Mouse (Mus musculus) forebrain, embryonic 14.5 days (tissue): ENCODE data around the gene Smn1. TPM values are rescaled to one million over a fixed set of nuclear protein-coding genes. Genes with fewer than 3 reads are reported as not detected.
A peak's percentile ranks its signal among the peaks of the same experiment; 100 is the strongest.

Source experiments
- ATAC-seq: fragments of 200-750 bp; cut with Nextera tagmentation; 2 replicates; pipeline ENCODE4 v1.8.0; 2017; ENCODE audit warnings: mild to moderate bottlenecking, moderate library complexity
- DNase-seq: peaks from one replicate; pipeline ENCODE4 v3.0.0-alpha.2; 2015; ENCODE audit warnings: low spot score
- H3K27ac ChIP-seq: fragments of 300-500 bp; sonication (generic); 2 replicates; pipeline ENCODE4 v1.5.1; 2014; ENCODE audit warnings: low read depth, mild to moderate bottlenecking, control low read depth, low read length, moderate library complexity
- H3K27me3 ChIP-seq: fragments of 300-500 bp; sonication (generic); replicated peaks from 2 replicates; pipeline ENCODE4 v1.6.1; 2014; ENCODE audit warnings: low read length, control low read depth, mixed read lengths; ENCODE audit not compliant: control insufficient read depth, insufficient read depth
- H3K36me3 ChIP-seq: fragments of 300-500 bp; sonication (generic); 2 replicates; pipeline ENCODE4 v1.6.1; 2014; ENCODE audit warnings: low read length, control low read depth; ENCODE audit not compliant: control insufficient read depth, insufficient read depth
- H3K4me1 ChIP-seq: fragments of 300-500 bp; sonication (generic); 2 replicates; pipeline ENCODE4 v1.6.1; 2014; ENCODE audit warnings: antibody characterized with exemption, low read length, control low read depth; ENCODE audit not compliant: control insufficient read depth, insufficient read depth
- H3K4me2 ChIP-seq: fragments of 300-500 bp; sonication (generic); 2 replicates; pipeline ENCODE4 v1.6.1; 2014; ENCODE audit warnings: mild to moderate bottlenecking, control low read depth, low read length
- H3K4me3 ChIP-seq: fragments of 300-500 bp; sonication (generic); 2 replicates; pipeline ENCODE4 v1.5.1; 2014; ENCODE audit warnings: low read depth, low read length, control low read depth
- H3K9ac ChIP-seq: fragments of 300-500 bp; sonication (generic); 2 replicates; pipeline ENCODE4 v1.6.1; 2014; ENCODE audit warnings: mild to moderate bottlenecking, low read length, control low read depth, moderate library complexity
- H3K9me3 ChIP-seq: fragments of 300-500 bp; sonication (generic); replicated peaks from 2 replicates; pipeline ENCODE4 v1.6.1; 2016; ENCODE audit warnings: low read length, control low read depth, mixed read lengths; ENCODE audit not compliant: control insufficient read depth
- WGBS: fragments of 180-500 bp; shearing (Covaris S2); extraction: QIAGEN DNeasy Blood & Tissue Kit; methylation state at CpG from one replicate; pipeline ENCODE4 v1.1.7; 2014; 5-methylcytosine and 5-hydroxymethylcytosine counted together
- polyA plus RNA-seq: library from polyadenylated mRNA; unstranded; fragments of >200 nt; fragmentation: Nextera tagmentation; extraction: Ambion mirVana; gene quantifications from 2 replicates; pipeline ENCODE4 v1.2.1, GENCODE M21; 2014

The Smn1 gene
- polyA plus RNA-seq, result 57.0 and 61.0 TPM in 2 replicates

- Histone ChIP-seq H3K36me3 (peaks cover 28% of the 10 kb centered on the region), H3K9ac (peak within 1 kb of the TSS; percentile 90), H3K27me3 (no peaks in the 10 kb centered on the region), H3K27ac (peak within 1 kb of the TSS; percentile 36; the same call in 1 of the 2 replicates), H3K4me1 (peaks cover 7% of the 10 kb centered on the region), H3K4me3 (peak within 1 kb of the TSS; percentile 93), H3K4me2 (peak within 1 kb of the TSS; percentile 95), H3K9me3 (no peaks in the 10 kb centered on the region)
- DNase-seq (peak; percentile 96), ATAC-seq (peak; percentile 98)
- 5% methylated on average over 42 of the region's 42 CpGs for WGBS
Measured at GRCm38 (mm10) chr13:100124423-100125257, at the start of gene Smn1. Gene Smn1 (plus strand): TSS chr13:100124852.

DNA sequence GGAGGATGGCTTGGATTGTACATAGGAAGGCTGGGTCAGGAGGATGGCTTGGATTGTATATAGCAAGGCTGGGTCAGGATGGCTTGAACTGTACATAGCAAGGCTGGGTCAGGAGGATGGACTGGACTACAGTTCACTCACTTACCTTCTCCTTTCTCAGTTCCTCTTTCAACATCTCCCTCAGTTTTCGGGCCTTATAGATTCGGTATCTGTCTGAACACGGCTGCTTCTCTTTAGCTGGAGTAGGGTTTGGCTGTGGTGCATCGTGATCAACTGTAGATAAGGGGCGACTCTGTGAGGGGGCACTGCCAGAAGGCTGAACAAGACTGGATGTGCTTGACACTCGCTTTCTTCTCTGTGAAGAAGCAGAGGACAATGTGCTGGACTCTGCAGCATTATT, 25.8 kb upstream of the Smn1 start:
- no peak overlapping the region for H3K27ac ChIP-seq
- no peaks in the 10 kb centered on the region for H3K9me3 ChIP-seq
- no peak overlapping the region for H3K9ac ChIP-seq
- no peaks in the 10 kb centered on the region for H3K27me3 ChIP-seq
- H3K4me1 ChIP-seq, result peaks cover 12% of the 10 kb centered on the region
- H3K4me3 ChIP-seq, result no peak overlapping the region
- DNase-seq (no peak), ATAC-seq (no peak)
- 92% methylated on average over 6 of the region's 6 CpGs for WGBS
- no peak overlapping the region for H3K4me2 ChIP-seq
- H3K36me3 ChIP-seq, result peaks cover 43% of the 10 kb centered on the region

- no peak for DNase-seq
- WGBS, result 7% methylated on average over 15 of the region's 15 CpGs
Measured at GRCm38 (mm10) chr13:100103052-100103658, 21.5 kb upstream of the Smn1 start.

GRCm38 (mm10) chr13:100103748-100104254, 20.9 kb upstream of the Smn1 start, which contains the start of gene Bdp1:
Gene Bdp1 (minus strand): TSS chr13:100104070.
- ATAC-seq, result peak; percentile 80
- Histone ChIP-seq H3K4me3 (peak within 1 kb of the TSS; percentile 98), H3K9ac (peak within 1 kb of the TSS; percentile 89), H3K27ac (peak within 1 kb of the TSS; percentile 60), H3K9me3 (no peaks in the 10 kb centered on the region), H3K4me1 (peaks cover 16% of the 10 kb centered on the region), H3K36me3 (peaks cover 3% of the 10 kb centered on the region; the same call in 1 of the 2 replicates), H3K4me2 (peak within 1 kb of the TSS; percentile 76), H3K27me3 (0 out of 2 replicates have a peak, but pooled peaks cover 3% of the 10 kb centered on the region)
- WGBS, result under 1% methylated on average over 44 of the region's 44 CpGs
- peak; percentile 94 for DNase-seq

More at GRCm38 (mm10) chr13:100103052-100103658, 21.5 kb upstream of the Smn1 start:
- H3K27ac ChIP-seq, result peak overlapping the region; percentile 60; the same call in 1 of the 2 replicates
- H3K4me3 ChIP-seq, result peak overlapping the region; percentile 98
- H3K9me3 ChIP-seq, result no peaks in the 10 kb centered on the region
- peak overlapping the region; percentile 76 for H3K4me2 ChIP-seq
- peaks cover 8% of the 10 kb centered on the region; the same call in 1 of the 2 replicates for H3K36me3 ChIP-seq
- no peak for ATAC-seq
- H3K4me1 ChIP-seq, result peaks cover 12% of the 10 kb centered on the region
- peak overlapping the region; percentile 89 for H3K9ac ChIP-seq
- H3K27me3 ChIP-seq, result 0 out of 2 replicates have a peak, but pooled peaks cover 3% of the 10 kb centered on the region

GRCm38 (mm10) chr13:100107652-100108472, 16.8 kb upstream of the Smn1 start, which contains the start of gene Serf1:
Gene Serf1 (plus strand): TSS chr13:100108012.
- no peaks in the 10 kb centered on the region for H3K9me3 ChIP-seq
- H3K4me3 ChIP-seq, result peak within 1 kb of the TSS; percentile 78
- peak; percentile 81 for ATAC-seq
- 0 out of 2 replicates have a peak, but pooled peaks cover 3% of the 10 kb centered on the region for H3K27me3 ChIP-seq
- DNase-seq, result peak; percentile 87
- peak within 1 kb of the TSS; percentile 83 for H3K4me2 ChIP-seq
- H3K27ac ChIP-seq, result peak within 1 kb of the TSS; percentile 71
- under 1% methylated on average over 76 of the region's 76 CpGs for WGBS
- H3K4me1 ChIP-seq, result peaks cover 12% of the 10 kb centered on the region
- peak within 1 kb of the TSS; percentile 78 for H3K9ac ChIP-seq
- 0 out of 2 replicates have a peak, but pooled peaks cover 8% of the 10 kb centered on the region for H3K36me3 ChIP-seq

DNA sequence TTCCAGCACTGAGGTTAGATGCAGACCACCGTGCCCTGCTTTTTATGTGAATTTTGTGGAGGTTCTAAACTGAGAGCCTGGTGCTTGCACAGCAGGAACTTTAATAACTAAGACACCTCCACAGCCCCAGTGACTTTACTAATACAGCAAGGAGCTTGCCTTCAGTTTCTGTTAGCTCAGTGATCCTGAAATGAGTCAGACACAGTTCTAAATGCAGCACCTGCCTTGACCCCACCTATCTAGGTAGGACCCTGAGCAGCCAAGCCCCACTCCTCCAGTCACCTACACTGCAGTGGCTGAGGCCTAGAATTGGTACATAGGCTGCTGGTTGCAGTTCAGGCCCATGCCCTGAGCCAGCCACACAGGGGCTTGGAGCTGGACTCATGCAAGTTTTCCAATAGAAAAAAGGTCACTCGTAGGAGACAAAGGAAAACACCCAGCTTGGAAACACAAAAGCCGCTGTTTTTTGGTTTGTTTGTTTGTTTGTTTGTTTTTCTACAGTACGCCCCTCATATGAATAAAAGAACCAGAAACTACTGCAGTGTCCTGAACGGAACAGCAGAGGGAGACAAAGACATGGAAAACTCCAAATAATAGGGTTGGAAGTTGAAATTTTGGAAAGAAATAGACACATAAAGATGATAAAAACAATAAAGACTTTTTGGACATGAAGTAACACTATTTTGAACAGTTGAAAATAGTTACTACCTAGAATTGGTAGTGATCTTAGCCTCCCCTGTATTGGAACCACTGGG, 12.3 kb upstream of the Smn1 start:
- 44% methylated on average over 5 of the region's 5 CpGs for WGBS
- Histone ChIP-seq H3K4me1 (peaks cover 9% of the 10 kb centered on the region; the same call in 1 of the 2 replicates), H3K9me3 (no peaks in the 10 kb centered on the region), H3K27me3 (no peaks in the 10 kb centered on the region), H3K27ac (no peak overlapping the region), H3K4me2 (no peak overlapping the region), H3K9ac (no peak overlapping the region), H3K4me3 (no peak overlapping the region), H3K36me3 (peaks cover 34% of the 10 kb centered on the region)
- peak; percentile 57 for DNase-seq
- no peak for ATAC-seq

DNA sequence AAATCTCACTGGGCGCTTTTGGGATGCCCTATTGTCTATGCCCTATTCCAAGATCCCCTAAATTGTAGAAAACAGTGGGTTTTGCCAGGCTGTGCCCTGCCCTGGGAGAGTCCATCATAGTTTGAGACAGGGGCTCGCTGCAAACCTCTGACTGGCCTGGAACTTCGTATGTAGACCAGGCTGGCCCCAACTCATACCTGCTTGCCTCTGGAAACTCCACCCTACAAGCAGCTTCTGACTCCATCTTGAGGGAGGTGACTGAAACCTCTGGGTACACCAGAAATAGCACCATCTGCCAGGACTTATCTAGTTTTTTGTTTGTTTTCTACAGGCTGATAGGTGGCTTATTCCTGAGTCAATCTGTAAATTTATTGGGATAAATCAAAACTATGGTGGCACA, 682 bp upstream of the Smn1 start:
- no peak for DNase-seq
- H3K4me2 ChIP-seq, result peak overlapping the region; percentile 95
- no peaks in the 10 kb centered on the region for H3K9me3 ChIP-seq
- H3K27ac ChIP-seq, result no peak overlapping the region
- H3K4me1 ChIP-seq, result peaks cover 7% of the 10 kb centered on the region
- no peak; the same call in 1 of the 2 replicates for ATAC-seq
- 88% methylated on average over 3 of the region's 3 CpGs for WGBS
- H3K9ac ChIP-seq, result peak overlapping the region; percentile 90
- H3K4me3 ChIP-seq, result peak overlapping the region; percentile 93
- H3K27me3 ChIP-seq, result no peaks in the 10 kb centered on the region
- peaks cover 23% of the 10 kb centered on the region for H3K36me3 ChIP-seq
